Mouse (Mus musculus): Measurements from ENCODE around the gene BC107364. TPM values are rescaled to one million over a fixed set of nuclear protein-coding genes. Genes with fewer than 3 reads are reported as not detected.

BC107364 gene
- total and polyA plus RNA-seq, 3 experiments: 0.17 TPM; not detected in 2

- Histone ChIP-seq H3K79me2 (ENCODE audit: control insufficient read depth, insufficient read depth, low read length, poor library complexity) (no peaks in the 10 kb centered on the region), H3K9ac (ENCODE audit: control insufficient read depth, low read depth, low read length, poor library complexity, severe bottlenecking) (no peak overlapping the region), H3K4me1 (ENCODE audit: control insufficient read depth in 1 of 2, insufficient read depth in 2 of 2, low read length in 2 of 2) (peaks cover 2 to 15% of the 10 kb centered on the region in 2 experiments; a peak in 3 of 4 replicates), H3K9me3 (replicated peaks; ENCODE audit: insufficient read depth, low read length) (no peaks in the 10 kb centered on the region), H3K36me3 (ENCODE audit: control insufficient read depth in 1 of 2, insufficient read depth in 2 of 2, low read length in 2 of 2) (peaks cover 0 to 22% of the 10 kb centered on the region in 2 experiments; a peak in 2 of 4 replicates), H3K27ac (ENCODE audit: control insufficient read depth, low read depth, low read length) (no peak overlapping the region), H3K27me3 (ENCODE audit: control insufficient read depth in 1 of 2, insufficient read depth in 2 of 2, low read length in 2 of 2) (no peaks in the 10 kb centered on the region), H3K4me3 (ENCODE audit: control insufficient read depth in 1 of 2, insufficient read depth in 1 of 2, low read depth in 2 of 2, low read length in 2 of 2) (no peak overlapping the region)
- TF ChIP-seq MAX (IDR thresholded peaks at IDR 0.05; ENCODE audit: low read length) (no peak), ZNF384 (IDR thresholded peaks at IDR 0.05; ENCODE audit: low read depth, low read length) (no peak), NRF1 (IDR thresholded peaks at IDR 0.05; ENCODE audit: insufficient read depth, low read depth, low read length, poor library complexity, severe bottlenecking) (no peak), ELF1 (IDR thresholded peaks at IDR 0.05; ENCODE audit: low read depth, low read length) (no peak), POLR2AphosphoS2 (IDR thresholded peaks at IDR 0.05; ENCODE audit: low read length) (no peak), BHLHE40 (IDR thresholded peaks at IDR 0.05; ENCODE audit: borderline replicate concordance, low read depth, low read length) (no peak), RCOR1 (IDR thresholded peaks at IDR 0.05; ENCODE audit: low read depth, low read length) (no peak), KAT2A (conservative IDR thresholded peaks at IDR 0.05; ENCODE audit: low read depth, low read length) (no peak), SMC3 (IDR thresholded peaks at IDR 0.05; ENCODE audit: low read depth, low read length) (no peak), HCFC1 (IDR thresholded peaks at IDR 0.05; ENCODE audit: low read depth, low read length) (no peak), UBTF (IDR thresholded peaks at IDR 0.05; ENCODE audit: borderline replicate concordance, insufficient read depth, low read depth, low read length) (no peak), MEF2A (IDR thresholded peaks at IDR 0.05; ENCODE audit: extremely low read depth, insufficient replicate concordance, low read depth, low read length, poor library complexity, severe bottlenecking) (no peak), E2F4 (IDR thresholded peaks at IDR 0.05; ENCODE audit: borderline replicate concordance, low read depth, low read length) (no peak), POLR2AphosphoS5 (IDR thresholded peaks at IDR 0.05; ENCODE audit: borderline replicate concordance, low read depth, low read length) (no peak), EP300 (IDR thresholded peaks at IDR 0.05; ENCODE audit: low read depth in 1 of 2, low read length in 2 of 2) (no peak), SIN3A (IDR thresholded peaks at IDR 0.05; ENCODE audit: low read length) (no peak), ZMIZ1 (IDR thresholded peaks at IDR 0.05; ENCODE audit: low read depth, low read length) (no peak)
- DNase-seq (ENCODE audit: low read depth, low spot score): no peak
Measured at GRCm38 (mm10) chr3:96404450-96404849, 47.7 kb downstream of the BC107364 start.

GRCm38 (mm10) chr3:96403016-96403415, 49.1 kb downstream of the BC107364 start:
- Histone ChIP-seq H3K27me3 (ENCODE audit: control insufficient read depth in 1 of 2, insufficient read depth in 2 of 2, low read length in 2 of 2) (no peaks in the 10 kb centered on the region), H3K9ac (ENCODE audit: control insufficient read depth, low read depth, low read length, poor library complexity, severe bottlenecking) (no peak overlapping the region)
- no peak for TF ChIP-seq GATA1 (IDR thresholded peaks at IDR 0.05; ENCODE audit: low read depth, low read length)
- TF ChIP-seq CTCF (IDR thresholded peaks at IDR 0.05 in 2 of 3, conservative IDR thresholded peaks at IDR 0.05 in 1 of 3; ENCODE audit: control insufficient read depth in 1 of 3, insufficient read depth in 1 of 3, low read depth in 2 of 3, low read length in 3 of 3, poor library complexity in 1 of 3, severe bottlenecking in 1 of 3): peak in 2 of 3 experiments; percentile 52 to 88; a peak in 4 of 6 replicates

More at GRCm38 (mm10) chr3:96403016-96403415, 49.1 kb downstream of the BC107364 start:
- peak; percentile 85 for DNase-seq (ENCODE audit: low read depth, low spot score)
- no peak overlapping the region for H3K4me3 ChIP-seq (ENCODE audit: control insufficient read depth in 1 of 2, insufficient read depth in 1 of 2, low read depth in 2 of 2, low read length in 2 of 2)
- H3K36me3 ChIP-seq (ENCODE audit: control insufficient read depth in 1 of 2, insufficient read depth in 2 of 2, low read length in 2 of 2): peaks cover 0 to 23% of the 10 kb centered on the region in 2 experiments; a peak in 2 of 4 replicates
- no peaks in the 10 kb centered on the region for H3K79me2 ChIP-seq (ENCODE audit: control insufficient read depth, insufficient read depth, low read length, poor library complexity)
- H3K27ac ChIP-seq (ENCODE audit: control insufficient read depth, low read depth, low read length): no peak overlapping the region
- H3K9me3 ChIP-seq (replicated peaks; ENCODE audit: insufficient read depth, low read length): no peaks in the 10 kb centered on the region
- H3K4me1 ChIP-seq (ENCODE audit: control insufficient read depth in 1 of 2, insufficient read depth in 2 of 2, low read length in 2 of 2): peaks cover 2 to 18% of the 10 kb centered on the region in 2 experiments; a peak in 3 of 4 replicates

Measured in MEL (cell line).